Mouse (Mus musculus): ENCODE measurements around the gene D430019H16Rik.

- TF ChIP-seq CTCF (IDR thresholded peaks at IDR 0.05; ENCODE audit: low read depth, low read length): no peak
- TF ChIP-seq GATA2 (IDR thresholded peaks at IDR 0.05; ENCODE audit: borderline replicate concordance, low read depth, low read length): no peak
- no peak for TF ChIP-seq GATA1 (IDR thresholded peaks at IDR 0.05; ENCODE audit: borderline replicate concordance, low read length)
- no peak for TF ChIP-seq TAL1 (conservative IDR thresholded peaks at IDR 0.05; ENCODE audit: low read depth, low read length)
Measured at GRCm38 (mm10) chr12:105454258-105455062, 804 bp downstream of the D430019H16Rik start.
